Mouse (Mus musculus): ENCODE results near the gene Zfp689.

- TF ChIP-seq ZNF384 (IDR thresholded peaks at IDR 0.05; ENCODE audit: low read depth, low read length) (0 out of 2 replicates have a peak, but pooled peaks have one; percentile 24), HCFC1 (IDR thresholded peaks at IDR 0.05; ENCODE audit: borderline replicate concordance, insufficient read depth, low read length) (no peak), ZC3H11A (IDR thresholded peaks at IDR 0.05; ENCODE audit: borderline replicate concordance, low read depth, low read length) (no peak)
These were observed 48.4 kb upstream of the Zfp689 start for GRCm38 (mm10) chr7:127497382-127497781.

Measured in ES-E14 (cell line).